Mouse (Mus musculus) hindbrain, postnatal 0 days (tissue): ENCODE measurements around the gene Mycbp2. TPM values are rescaled to one million over a fixed set of nuclear protein-coding genes. Genes with fewer than 3 reads are reported as not detected.

ENCODE experiments used
- ATAC-seq: fragments of 200-750 bp; cut with Nextera tagmentation; 2 replicates; pipeline ENCODE4 v1.8.0; 2017; ENCODE audit warnings: mild to moderate bottlenecking, moderate TSS enrichment, moderate library complexity
- DNase-seq: peaks from one replicate; pipeline ENCODE4 v3.0.0-alpha.2; 2015; ENCODE audit warnings: low spot score
- H3K27ac ChIP-seq: fragments of 300-500 bp; sonication (generic); 2 replicates; pipeline ENCODE4 v1.5.1; 2014; ENCODE audit warnings: mild to moderate bottlenecking
- H3K27me3 ChIP-seq: fragments of 300-500 bp; sonication (generic); 2 replicates; pipeline ENCODE4 v1.6.1; 2014; ENCODE audit warnings: low read length, mixed read lengths; ENCODE audit not compliant: insufficient read depth
- H3K36me3 ChIP-seq: fragments of 300-500 bp; sonication (generic); 2 replicates; pipeline ENCODE4 v1.6.1; 2014; ENCODE audit warnings: low read length, mixed read lengths; ENCODE audit not compliant: insufficient read depth
- H3K4me1 ChIP-seq: fragments of 300-500 bp; sonication (generic); 2 replicates; pipeline ENCODE4 v1.6.1; 2014; ENCODE audit warnings: antibody characterized with exemption, low read length, mixed read lengths; ENCODE audit not compliant: insufficient read depth
- H3K4me2 ChIP-seq: fragments of 300-500 bp; sonication (generic); 2 replicates; pipeline ENCODE4 v1.6.1; 2014; ENCODE audit warnings: low read depth, mild to moderate bottlenecking, low read length, moderate library complexity, mixed read lengths
- H3K4me3 ChIP-seq: fragments of 300-500 bp; sonication (generic); 2 replicates; pipeline ENCODE4 v1.5.1; 2014; ENCODE audit warnings: low read length
- H3K9ac ChIP-seq: fragments of 300-500 bp; sonication (generic); replicated peaks from 2 replicates; pipeline ENCODE4 v1.6.1; 2014; ENCODE audit warnings: mild to moderate bottlenecking, low read length, moderate library complexity, mixed read lengths
- H3K9me3 ChIP-seq: fragments of 300-500 bp; sonication (generic); 2 replicates; pipeline ENCODE4 v1.6.1; 2016; ENCODE audit warnings: low read length, mixed read lengths
- CTCF ChIP-seq: IDR thresholded peaks from 2 replicates; pipeline ENCODE4 v1.5.1; 2016; ENCODE audit warnings: antibody characterized with exemption, control low read depth, low read depth
- WGBS: fragments of 180-500 bp; shearing (Covaris S2); extraction: QIAGEN DNeasy Blood & Tissue Kit; methylation state at CpG from one replicate; pipeline ENCODE4 v1.1.7; 2014; 5-methylcytosine and 5-hydroxymethylcytosine counted together
- polyA plus RNA-seq: library from polyadenylated mRNA; unstranded; fragments of >200 nt; fragmentation: Nextera tagmentation; extraction: Ambion mirVana; gene quantifications from 2 replicates; pipeline ENCODE4 v1.2.1, GENCODE M21; 2015
- total RNA-seq: library from RNA; depleted of rRNA; stranded (reverse); fragments of >200 nt; gene quantifications from 2 replicates; pipeline ENCODE4 v1.2.3, GENCODE M21; 2014

Mycbp2 gene
- total and polyA plus RNA-seq, 2 experiments from 2014 or later: 57.3 to 89.3 TPM

DNA sequence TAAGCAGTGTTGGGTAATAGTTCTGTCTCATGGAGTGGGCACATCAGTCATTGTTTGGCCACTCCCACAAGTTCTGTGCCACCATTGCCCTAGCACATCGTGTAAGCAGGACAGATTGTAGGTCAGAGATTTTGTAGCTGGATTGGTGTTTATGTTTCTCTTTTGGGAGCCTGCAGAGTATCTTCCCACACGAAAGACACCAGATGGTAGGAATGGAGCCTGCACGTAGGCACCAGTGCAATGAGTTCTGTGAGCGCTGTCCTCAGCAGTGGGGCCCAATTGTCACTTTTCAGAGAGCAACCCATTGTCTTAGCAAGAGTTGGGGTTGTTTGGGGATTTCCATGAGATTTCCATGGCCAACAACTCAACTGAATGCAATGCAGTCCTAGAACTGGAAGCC lies 236.6 kb downstream of the Mycbp2 start:
- ATAC-seq (no peak), DNase-seq (no peak)
- Histone ChIP-seq H3K9ac (no peak overlapping the region), H3K9me3 (no peaks in the 10 kb centered on the region), H3K27ac (no peak overlapping the region), H3K4me1 (no peaks in the 10 kb centered on the region), H3K36me3 (peaks cover 17% of the 10 kb centered on the region; the same call in 1 of the 2 replicates), H3K27me3 (no peaks in the 10 kb centered on the region), H3K4me2 (no peak overlapping the region), H3K4me3 (no peak overlapping the region)
- WGBS: 88% methylated on average over 4 of the region's 4 CpGs
- no peak for TF ChIP-seq CTCF

DNA sequence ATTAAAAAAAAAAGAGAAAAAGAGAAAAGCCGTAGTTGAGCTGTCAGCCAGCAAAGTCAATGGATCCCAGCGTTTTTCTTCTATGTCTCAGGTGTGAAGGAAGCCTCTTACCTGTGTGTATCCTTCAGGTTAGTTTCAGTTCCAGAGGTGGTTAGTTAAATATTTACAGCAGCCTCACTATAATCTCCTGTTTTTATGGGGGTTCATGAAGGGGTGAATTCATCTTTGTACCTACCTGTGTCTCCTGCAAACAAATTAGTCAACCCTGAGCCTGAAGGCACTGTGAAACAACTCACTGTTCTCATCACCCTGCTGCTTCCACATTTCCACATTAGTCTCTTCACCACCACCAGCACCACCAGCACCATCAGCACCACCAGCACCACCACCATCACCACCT lies 240.3 kb downstream of the Mycbp2 start:
- no peak overlapping the region for H3K27ac ChIP-seq
- WGBS: 100% methylated on average over 2 of the region's 2 CpGs
- H3K27me3 ChIP-seq: no peaks in the 10 kb centered on the region
- no peak overlapping the region for H3K9ac ChIP-seq
- no peaks in the 10 kb centered on the region for H3K9me3 ChIP-seq
- H3K36me3 ChIP-seq: no peaks in the 10 kb centered on the region
- no peaks in the 10 kb centered on the region for H3K4me1 ChIP-seq
- H3K4me2 ChIP-seq: no peak overlapping the region
- no peak for TF ChIP-seq CTCF
- ATAC-seq: no peak
- DNase-seq: no peak
- no peak overlapping the region for H3K4me3 ChIP-seq

DNA sequence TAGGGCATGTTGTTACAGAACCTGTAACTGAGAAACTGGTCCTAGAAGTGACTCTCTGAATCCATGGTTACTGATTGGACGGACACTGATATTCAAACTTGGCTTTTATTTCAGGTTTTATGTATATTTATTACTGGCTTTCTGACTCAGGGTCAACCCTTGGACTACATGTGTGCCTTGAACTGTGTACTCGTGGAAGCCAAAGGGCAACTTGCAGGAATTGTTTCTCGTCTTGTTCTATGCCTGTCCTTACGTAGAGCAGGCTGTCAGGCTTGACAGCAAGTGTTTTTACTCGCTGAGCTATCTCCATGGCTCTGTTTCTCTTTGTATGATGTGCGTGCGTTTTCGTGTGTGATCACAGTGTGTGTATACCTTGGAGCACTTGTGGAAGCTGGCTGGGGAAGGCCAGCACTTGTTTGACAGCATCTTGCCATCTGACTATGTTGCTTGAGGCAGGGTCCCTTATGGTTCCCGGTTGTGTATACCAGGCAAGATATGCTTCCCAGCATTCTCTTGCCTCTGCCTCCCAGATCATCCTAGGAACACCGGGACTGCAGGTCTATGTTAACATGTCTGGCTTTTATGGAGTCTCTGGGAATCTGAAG lies 243.8 kb downstream of the Mycbp2 start:
- H3K4me2 ChIP-seq: no peak overlapping the region
- no peak overlapping the region for H3K9ac ChIP-seq
- no peak overlapping the region for H3K4me3 ChIP-seq
- no peaks in the 10 kb centered on the region for H3K9me3 ChIP-seq
- no peaks in the 10 kb centered on the region for H3K36me3 ChIP-seq
- 74% methylated on average over 10 of the region's 10 CpGs for WGBS
- H3K4me1 ChIP-seq: no peaks in the 10 kb centered on the region
- H3K27me3 ChIP-seq: no peaks in the 10 kb centered on the region
- TF ChIP-seq CTCF: no peak
- ATAC-seq (no peak), DNase-seq (no peak)
- H3K27ac ChIP-seq: no peak overlapping the region

DNA sequence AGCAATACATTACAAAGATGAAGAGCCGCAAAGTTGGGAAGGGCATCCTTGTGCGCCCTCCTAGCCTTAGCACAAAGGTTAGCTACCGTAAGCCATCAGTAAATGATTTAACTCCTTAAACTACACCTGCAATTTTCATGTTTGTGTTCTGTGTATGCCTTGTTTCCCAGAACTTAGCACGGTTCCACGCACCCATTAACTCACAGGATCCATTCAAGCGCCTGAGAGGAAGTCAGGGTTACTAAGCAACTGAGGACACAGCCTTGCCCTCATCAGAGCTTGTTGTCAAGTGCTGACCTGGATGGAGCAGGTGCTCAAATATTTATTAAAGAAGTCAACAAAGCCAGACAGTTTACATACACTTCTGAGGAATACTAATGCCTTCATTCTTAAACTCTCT lies 244.4 kb downstream of the Mycbp2 start:
- H3K4me1 ChIP-seq: peaks cover 2% of the 10 kb centered on the region; the same call in 1 of the 2 replicates
- WGBS: 65% methylated on average over 6 of the region's 6 CpGs
- no peak overlapping the region for H3K9ac ChIP-seq
- H3K4me3 ChIP-seq: no peak overlapping the region
- TF ChIP-seq CTCF: no peak
- H3K9me3 ChIP-seq: no peaks in the 10 kb centered on the region
- no peak overlapping the region for H3K4me2 ChIP-seq
- DNase-seq: no peak
- H3K27ac ChIP-seq: no peak overlapping the region
- no peaks in the 10 kb centered on the region for H3K27me3 ChIP-seq
- no peak for ATAC-seq
- no peaks in the 10 kb centered on the region for H3K36me3 ChIP-seq

DNA sequence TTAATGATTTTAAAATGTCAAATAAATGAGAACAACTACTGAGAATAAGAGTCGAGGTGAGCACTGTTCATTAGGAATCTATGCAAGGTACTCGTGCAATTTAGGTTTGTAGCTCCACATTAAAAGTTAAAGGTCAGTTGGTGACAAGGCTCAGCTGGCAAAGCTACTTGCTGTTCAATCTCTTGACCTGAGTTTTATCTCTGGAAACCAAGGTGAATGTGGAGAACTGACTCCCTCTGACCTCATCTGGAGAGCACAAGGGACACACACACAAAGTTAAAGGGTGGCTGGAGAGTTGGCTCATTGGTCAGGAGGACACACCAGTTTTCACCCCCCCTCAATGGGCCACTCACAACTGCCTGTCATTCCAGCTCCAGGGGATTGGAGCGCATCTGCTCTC lies 245.4 kb downstream of the Mycbp2 start:
- no peaks in the 10 kb centered on the region for H3K9me3 ChIP-seq
- 84% methylated on average over 3 of the region's 3 CpGs for WGBS
- no peaks in the 10 kb centered on the region for H3K36me3 ChIP-seq
- TF ChIP-seq CTCF: no peak
- no peak overlapping the region for H3K9ac ChIP-seq
- no peaks in the 10 kb centered on the region for H3K27me3 ChIP-seq
- H3K27ac ChIP-seq: no peak overlapping the region
- DNase-seq (no peak), ATAC-seq (no peak)
- H3K4me1 ChIP-seq: peaks cover 9% of the 10 kb centered on the region
- no peak overlapping the region for H3K4me3 ChIP-seq
- H3K4me2 ChIP-seq: no peak overlapping the region

DNA sequence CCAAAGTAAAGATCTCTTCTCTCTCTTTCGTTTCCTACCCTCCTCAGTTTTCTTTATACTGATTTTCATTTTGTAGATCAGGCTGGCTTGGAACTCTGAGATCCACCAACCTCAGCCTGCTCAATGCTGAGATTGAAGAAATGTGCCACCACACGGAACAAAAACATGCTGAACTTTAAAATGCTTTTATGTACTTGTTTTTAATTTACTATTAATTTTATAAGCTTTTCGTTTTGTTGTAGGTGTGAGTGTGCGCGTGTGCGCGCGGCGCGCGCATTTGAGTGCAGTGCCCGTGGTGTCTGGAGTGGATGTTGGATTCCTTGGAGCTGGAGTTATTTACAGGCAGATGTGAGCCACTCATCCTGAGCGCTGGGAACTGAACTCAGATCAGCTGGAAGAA lies 246.3 kb downstream of the Mycbp2 start:
- no peak overlapping the region for H3K27ac ChIP-seq
- H3K36me3 ChIP-seq: 0 out of 2 replicates have a peak, but pooled peaks cover under 1% of the 10 kb centered on the region
- TF ChIP-seq CTCF: no peak
- H3K9me3 ChIP-seq: no peaks in the 10 kb centered on the region
- peaks cover 9% of the 10 kb centered on the region for H3K4me1 ChIP-seq
- H3K4me3 ChIP-seq: 0 out of 2 replicates have a peak overlapping the region, but pooled peaks have one; percentile 83
- no peak for ATAC-seq
- no peak for DNase-seq
- peak overlapping the region; percentile 74; the same call in 1 of the 2 replicates for H3K4me2 ChIP-seq
- no peak overlapping the region for H3K9ac ChIP-seq
- WGBS: 83% methylated on average over 13 of the region's 13 CpGs
- no peaks in the 10 kb centered on the region for H3K27me3 ChIP-seq

DNA sequence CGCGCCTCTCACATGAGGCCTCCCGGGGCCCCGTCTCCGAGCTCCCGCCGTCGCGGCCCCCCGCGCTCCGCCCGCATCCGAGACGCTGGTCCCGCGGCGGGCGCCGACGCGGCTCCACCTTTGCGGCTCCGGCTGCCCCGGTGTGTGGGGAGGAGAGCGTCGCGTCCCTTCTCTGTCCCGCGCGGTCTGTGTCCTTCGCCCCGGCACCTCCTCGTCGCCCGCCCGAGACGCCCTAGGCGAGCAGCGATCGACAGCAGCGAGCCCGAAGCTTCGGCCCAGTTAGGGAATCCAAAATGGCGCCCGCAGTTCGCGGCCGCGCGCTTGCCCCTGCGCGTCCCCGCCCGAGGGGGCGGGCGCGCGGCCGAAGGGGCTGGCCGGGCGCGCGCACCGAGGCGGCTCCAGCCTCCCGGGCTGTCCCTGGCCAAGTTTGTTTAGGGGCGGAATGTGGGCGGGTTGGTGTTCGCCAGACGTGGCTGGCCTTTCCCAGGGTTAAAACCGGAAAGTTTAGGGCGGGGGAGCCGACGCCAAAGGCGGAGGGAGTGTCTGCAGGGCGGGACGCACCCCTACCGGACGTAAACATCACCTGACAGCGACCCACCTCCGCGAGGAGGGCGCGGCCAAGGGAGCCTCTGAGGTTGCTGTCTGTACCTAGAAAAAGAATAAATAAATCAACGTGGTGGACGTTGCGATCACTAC lies 247.2 kb downstream of the Mycbp2 start, which contains the start of gene Fbxl3:
Fbxl3 (minus strand) TSS at position 329 of the 696 bp plus-strand sequence.
- TF ChIP-seq CTCF: no peak
- Histone ChIP-seq H3K27me3 (no peaks in the 10 kb centered on the region), H3K36me3 (0 out of 2 replicates have a peak, but pooled peaks cover 6% of the 10 kb centered on the region), H3K4me3 (peak within 1 kb of the TSS; percentile 83), H3K9me3 (no peaks in the 10 kb centered on the region), H3K4me2 (peak within 1 kb of the TSS; percentile 74), H3K27ac (peak within 1 kb of the TSS; percentile 99), H3K9ac (peak within 1 kb of the TSS; percentile 99), H3K4me1 (peaks cover 9% of the 10 kb centered on the region)
- peak; percentile 89 for ATAC-seq
- DNase-seq: peak; percentile 95
- under 1% methylated on average over 75 of the region's 88 CpGs for WGBS
